Mouse (Mus musculus): ENCODE measurements around the gene Frmpd4.

Gene Frmpd4

GRCm38 (mm10) chrX:168577131-168577530 is at the start of gene Frmpd4:
Gene Frmpd4 (minus strand): TSS chrX:168577231.
- DNase-seq (ENCODE audit: low read depth, low spot score), result no peak

GRCm38 (mm10) chrX:168595193-168595592 is 18.2 kb upstream of the Frmpd4 start:
- DNase-seq (ENCODE audit: low read depth, low spot score), result no peak

GRCm38 (mm10) chrX:168584303-168584702 is 7.3 kb upstream of the Frmpd4 start:
- no peak for DNase-seq (ENCODE audit: low read depth, low spot score)

- DNase-seq (ENCODE audit: low read depth, low spot score), result no peak
These were observed 5.2 kb downstream of the Frmpd4 start for GRCm38 (mm10) chrX:168571808-168572207.

- DNase-seq (ENCODE audit: low read depth, low spot score), result no peak
These were observed 7.8 kb downstream of the Frmpd4 start for GRCm38 (mm10) chrX:168569231-168569630.

- no peak for DNase-seq (ENCODE audit: low read depth, low spot score)
These were observed 71.8 kb downstream of the Frmpd4 start for GRCm38 (mm10) chrX:168505254-168505653.

- no peak for DNase-seq (ENCODE audit: low read depth, low spot score)
These were observed 121.8 kb downstream of the Frmpd4 start for GRCm38 (mm10) chrX:168455233-168455632.

GRCm38 (mm10) chrX:168431206-168431605 is 145.8 kb downstream of the Frmpd4 start:
- no peak for DNase-seq (ENCODE audit: low read depth, low spot score)

GRCm38 (mm10) chrX:168429814-168430213 is 147.2 kb downstream of the Frmpd4 start:
- DNase-seq (ENCODE audit: low read depth, low spot score), result no peak

GRCm38 (mm10) chrX:168415403-168415802 is 161.6 kb downstream of the Frmpd4 start:
- no peak for DNase-seq (ENCODE audit: low read depth, low spot score)

- DNase-seq (ENCODE audit: low read depth, low spot score), result no peak
These were observed 173.5 kb downstream of the Frmpd4 start for GRCm38 (mm10) chrX:168403512-168403911.

GRCm38 (mm10) chrX:168350431-168350830 is 226.6 kb downstream of the Frmpd4 start:
- DNase-seq (ENCODE audit: low read depth, low spot score), result no peak

- DNase-seq (ENCODE audit: low read depth, low spot score), result no peak
These were observed 227.5 kb downstream of the Frmpd4 start for GRCm38 (mm10) chrX:168349320-168350225.

- DNase-seq (ENCODE audit: low read depth, low spot score), result no peak
These were observed 238.8 kb downstream of the Frmpd4 start for GRCm38 (mm10) chrX:168338212-168338611.

GRCm38 (mm10) chrX:168325161-168325560 is 251.9 kb downstream of the Frmpd4 start:
- DNase-seq (ENCODE audit: low read depth, low spot score), result no peak

GRCm38 (mm10) chrX:168312158-168312557 is 264.9 kb downstream of the Frmpd4 start:
- DNase-seq (ENCODE audit: low read depth, low spot score), result no peak

GRCm38 (mm10) chrX:168310143-168310542 is 266.9 kb downstream of the Frmpd4 start:
- no peak for DNase-seq (ENCODE audit: low read depth, low spot score)

GRCm38 (mm10) chrX:168292506-168292905 is 284.5 kb downstream of the Frmpd4 start:
- no peak for DNase-seq (ENCODE audit: low read depth, low spot score)

GRCm38 (mm10) chrX:168207034-168207433 is 370.0 kb downstream of the Frmpd4 start:
- DNase-seq (ENCODE audit: low read depth, low spot score), result no peak

GRCm38 (mm10) chrX:168191944-168192343 is 385.1 kb downstream of the Frmpd4 start:
- DNase-seq (ENCODE audit: low read depth, low spot score), result no peak

- no peak for DNase-seq (ENCODE audit: low read depth, low spot score)
These were observed 387.5 kb downstream of the Frmpd4 start for GRCm38 (mm10) chrX:168189563-168189962.

- no peak for DNase-seq (ENCODE audit: low read depth, low spot score)
These were observed 414.0 kb downstream of the Frmpd4 start for GRCm38 (mm10) chrX:168163001-168163400.

- DNase-seq (ENCODE audit: low read depth, low spot score), result no peak
These were observed 418.2 kb downstream of the Frmpd4 start for GRCm38 (mm10) chrX:168158866-168159265.

Data from c-Kit-negative CD71-positive TER-119-positive erythroid progenitor cells, embryonic 14.5 days (primary cell).